Mouse (Mus musculus) urinary bladder, adult 2 months (tissue): ENCODE data around the gene Ankrd36. TPM values are rescaled to one million over a fixed set of nuclear protein-coding genes. Genes with fewer than 3 reads are reported as not detected.

Experiments used
- DNase-seq: peaks from one replicate; pipeline ENCODE4 v3.0.0; 2022; ENCODE audit warnings: low spot score
- polyA plus RNA-seq: library from polyadenylated mRNA; depleted of rRNA; stranded (reverse); fragments of >200 nt; gene quantifications from 2 replicates; pipeline ENCODE4 v1.2.3, GENCODE M21; 2012; rRNA removed

Gene Ankrd36
- polyA plus RNA-seq, 1 experiment = not detected

GRCm38 (mm10) chr11:5737137-5737536 lies 167.7 kb downstream of the Ankrd36 start:
- DNase-seq = no peak

Other genes with a start within 250 kb of the Ankrd36 start
- gene Znrf3, start 124.8 kb upstream of the Ankrd36 start, polyA plus RNA-seq = 5.3 and 10.1 TPM in 2 replicates
- 87.8 and 89.4 TPM in 2 replicates for gene Xbp1, start 49.0 kb upstream of the Ankrd36 start, polyA plus RNA-seq
- gene Ccdc117, start 27.5 kb upstream of the Ankrd36 start, polyA plus RNA-seq = 12.8 and 13.5 TPM in 2 replicates
- 81.2 and 82.7 TPM in 2 replicates for gene Mrps24, start 146.0 kb downstream of the Ankrd36 start, polyA plus RNA-seq
- 20.2 and 21.0 TPM in 2 replicates for gene Urgcp, start 192.7 kb downstream of the Ankrd36 start, polyA plus RNA-seq
- 97.5 and 103 TPM in 2 replicates for gene Dbnl, start 218.8 kb downstream of the Ankrd36 start, polyA plus RNA-seq
- gene Pgam2, start 234.0 kb downstream of the Ankrd36 start, polyA plus RNA-seq = 0.58 and 0.75 TPM in 2 replicates